Mouse (Mus musculus) activated CD4-positive, CD25-positive, alpha-beta regulatory T cell, adult 4 months (primary cell): Measurements from ENCODE around the gene Gcnt3. TPM values are rescaled to one million over a fixed set of nuclear protein-coding genes. Genes with fewer than 3 reads are reported as not detected.
A peak's percentile ranks its signal among the peaks of the same experiment; 100 is the strongest.

Source experiments
- ATAC-seq: one replicate; pipeline ENCODE4 v1.8.0; 2017
- polyA plus RNA-seq, 2 experiments: library from polyadenylated mRNA; unstranded; fragments of 100-300 nt; shearing (Covaris generic); gene quantifications; one replicate each; pipeline ENCODE4 v1.2.1; 2017

The Gcnt3 gene
- polyA plus RNA-seq, 2 experiments from 2014 or later = not detected

- no peak for ATAC-seq
These were observed 38.6 kb downstream of the Gcnt3 start for GRCm38 (mm10) chr9:69999318-69999717.

GRCm38 (mm10) chr9:69994547-69994946 is 43.3 kb downstream of the Gcnt3 start:
- ATAC-seq = no peak

GRCm38 (mm10) chr9:69993479-69993878 is 44.4 kb downstream of the Gcnt3 start:
- no peak for ATAC-seq

GRCm38 (mm10) chr9:69992841-69993277 is 45.0 kb downstream of the Gcnt3 start:
- no peak for ATAC-seq

GRCm38 (mm10) chr9:69990346-69990745 is 47.5 kb downstream of the Gcnt3 start:
- ATAC-seq = no peak

GRCm38 (mm10) chr9:69989303-69990121 is 48.4 kb downstream of the Gcnt3 start, which contains the start of gene Bnip2:
TSS of gene Bnip2 (plus strand) at chr9:69989466.
- peak; percentile 74 for ATAC-seq

GRCm38 (mm10) chr9:69988706-69989302 is 49.1 kb downstream of the Gcnt3 start:
- no peak for ATAC-seq

- peak; percentile 53 for ATAC-seq
These were observed 50.3 kb downstream of the Gcnt3 start for GRCm38 (mm10) chr9:69987579-69987978.

- no peak for ATAC-seq
These were observed 51.3 kb downstream of the Gcnt3 start for GRCm38 (mm10) chr9:69986571-69986970.

- no peak for ATAC-seq
These were observed 51.8 kb downstream of the Gcnt3 start for GRCm38 (mm10) chr9:69986063-69986462.

GRCm38 (mm10) chr9:69985526-69985925 is 52.4 kb downstream of the Gcnt3 start:
- no peak for ATAC-seq

Other genes with a start within 250 kb of the Gcnt3 start
- gene Bnip2, start 48.6 kb downstream of the Gcnt3 start, polyA plus RNA-seq = 10 to 100 TPM; 45.6 to 46.8 TPM
- gene Gtf2a2, start 25.5 kb downstream of the Gcnt3 start, polyA plus RNA-seq = 100 to 1,000 TPM; 152 to 189 TPM
- gene Fam81a, start 104.5 kb upstream of the Gcnt3 start, polyA plus RNA-seq = 1 to 10 TPM in 1 of 2 experiments, under 1 TPM in 1; 0.52 to 1.5 TPM
- gene Myo1e, start 169.3 kb upstream of the Gcnt3 start, polyA plus RNA-seq = 10 to 100 TPM; 25.8 to 27.8 TPM